Mouse (Mus musculus) heart, postnatal 0 days (tissue): ENCODE measurements at regions not wholly inside any gene's neighbourhood (a gene's known extent, or its start where the extent isn't known, plus 50 kb on each side); places are given as distances from the start of the nearest gene placed in this dataset.

Experiments used
- CTCF ChIP-seq: IDR thresholded peaks from 2 replicates; pipeline ENCODE4 v1.5.1; 2016; ENCODE audit warnings: antibody characterized with exemption, control low read depth, low read depth
- EP300 ChIP-seq: IDR thresholded peaks from 2 replicates; pipeline ENCODE4 v1.6.1; 2016; ENCODE audit warnings: antibody characterized with exemption, low read depth

DNA sequence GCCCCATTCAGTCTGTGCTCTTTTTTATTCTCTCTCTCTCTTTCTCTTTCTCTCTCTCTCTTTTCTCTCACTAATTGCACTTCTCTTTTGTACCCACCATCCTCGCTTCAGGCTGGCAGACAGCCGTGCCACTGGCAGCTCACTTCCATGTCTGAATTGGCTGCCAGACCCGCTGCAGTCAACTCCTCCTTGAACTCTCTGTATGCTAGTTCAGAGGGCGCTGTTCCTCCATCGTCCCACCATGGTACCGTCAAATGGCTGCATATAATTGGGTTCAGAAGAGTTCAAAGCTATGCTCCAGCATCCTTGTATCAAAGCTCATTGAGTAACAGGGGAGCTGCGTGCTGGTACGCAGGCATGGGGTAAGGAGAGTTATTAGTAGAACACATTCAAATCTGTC, 520.7 kb upstream of the Nox3 start:
- TF ChIP-seq EP300, result no peak
- TF ChIP-seq CTCF, result no peak
